Mouse (Mus musculus) liver, postnatal 0 days (tissue): ENCODE data around the gene Otop1.

Source experiments
- CTCF ChIP-seq: sonication (generic); IDR thresholded peaks from 2 replicates; pipeline ENCODE4 v1.5.1; 2016; ENCODE audit warnings: antibody characterized with exemption, low read depth
- EP300 ChIP-seq: IDR thresholded peaks from 2 replicates; pipeline ENCODE4 v1.6.1; 2016; ENCODE audit warnings: antibody characterized with exemption, low read depth, mild to moderate bottlenecking

- TF ChIP-seq CTCF (no peak), EP300 (no peak)
Observed at GRCm38 (mm10) chr5:38309795-38310194, 34.0 kb downstream of the Otop1 start.
